Mouse (Mus musculus): ENCODE data around the gene Il4. TPM values are rescaled to one million over a fixed set of nuclear protein-coding genes. Genes with fewer than 3 reads are reported as not detected.

The Il4 gene
- 3.0 and 3.7 TPM in 2 replicates for polyA plus RNA-seq (2015; fragmentation: Nextera tagmentation; extraction: Ambion mirVana)

GRCm38 (mm10) chr11:53618619-53619198, at the start of gene Il4:
Il4 (minus strand) TSS chr11:53618669.

GRCm38 (mm10) chr11:53634556-53634955, 16.1 kb upstream of the Il4 start, which contains the start of gene Il13:
Il13 (minus strand) TSS chr11:53634702.

GRCm38 (mm10) chr11:53567224-53568014, 51.0 kb downstream of the Il4 start, which contains the start of gene Kif3a:
Kif3a (plus strand) TSS chr11:53567379.

Other genes with a start within 250 kb of the Il4 start
- not detected in 2 replicates for gene Leap2, start 195.5 kb downstream of the Il4 start, polyA plus RNA-seq (2015; fragmentation: Nextera tagmentation; extraction: Ambion mirVana)
- gene Uqcrq, start 187.8 kb downstream of the Il4 start, polyA plus RNA-seq (2015; fragmentation: Nextera tagmentation; extraction: Ambion mirVana) = 1,163 and 1,257 TPM in 2 replicates
- 1.9 and 2.4 TPM in 2 replicates for gene Gdf9, start 187.6 kb downstream of the Il4 start, polyA plus RNA-seq (2015; fragmentation: Nextera tagmentation; extraction: Ambion mirVana)
- 0.06 TPM in 1 of 2 replicates, not detected in the other for gene Gm10447, start 161.6 kb downstream of the Il4 start, polyA plus RNA-seq (2015; fragmentation: Nextera tagmentation; extraction: Ambion mirVana)
- gene Shroom1, start 161.5 kb downstream of the Il4 start, polyA plus RNA-seq (2015; fragmentation: Nextera tagmentation; extraction: Ambion mirVana) = 3.6 and 3.7 TPM in 2 replicates
- gene Gm9837, start 148.2 kb downstream of the Il4 start, polyA plus RNA-seq (2015; fragmentation: Nextera tagmentation; extraction: Ambion mirVana) = not detected in 2 replicates
- gene Gm9945, start 138.5 kb downstream of the Il4 start, polyA plus RNA-seq (2015; fragmentation: Nextera tagmentation; extraction: Ambion mirVana) = 0.59 and 0.99 TPM in 2 replicates
- 6.8 and 7.0 TPM in 2 replicates for gene Sowaha, start 138.4 kb downstream of the Il4 start, polyA plus RNA-seq (2015; fragmentation: Nextera tagmentation; extraction: Ambion mirVana)
- gene Sept8, start 99.4 kb downstream of the Il4 start, polyA plus RNA-seq (2015; fragmentation: Nextera tagmentation; extraction: Ambion mirVana) = 25.2 and 25.5 TPM in 2 replicates
- 307 and 308 TPM in 2 replicates for gene Kif3a, start 51.3 kb downstream of the Il4 start, polyA plus RNA-seq (2015; fragmentation: Nextera tagmentation; extraction: Ambion mirVana)
- not detected in 2 replicates for gene Il13, start 16.0 kb upstream of the Il4 start, polyA plus RNA-seq (2015; fragmentation: Nextera tagmentation; extraction: Ambion mirVana)
- gene Rad50, start 88.7 kb upstream of the Il4 start, polyA plus RNA-seq (2015; fragmentation: Nextera tagmentation; extraction: Ambion mirVana) = 11.7 and 11.8 TPM in 2 replicates
- gene Il5, start 102.1 kb upstream of the Il4 start, polyA plus RNA-seq (2015; fragmentation: Nextera tagmentation; extraction: Ambion mirVana) = 0.09 and 0.15 TPM in 2 replicates
- gene Irf1, start 151.3 kb upstream of the Il4 start, polyA plus RNA-seq (2015; fragmentation: Nextera tagmentation; extraction: Ambion mirVana) = 5.2 and 5.6 TPM in 2 replicates
- 0.17 and 0.25 TPM in 2 replicates for gene Gm17334, start 154.5 kb upstream of the Il4 start, polyA plus RNA-seq (2015; fragmentation: Nextera tagmentation; extraction: Ambion mirVana)
- 1.3 and 1.9 TPM in 2 replicates for gene Gm12216, start 240.6 kb upstream of the Il4 start, polyA plus RNA-seq (2015; fragmentation: Nextera tagmentation; extraction: Ambion mirVana)